Comparison of ENCODE assay signal across 8 mouse cellular contexts in genomic region chr11:52099771-52100219, GRCm38 (mm10). TPM values are rescaled to one million over a fixed set of nuclear protein-coding genes. Genes with fewer than 3 reads are reported as not detected.
A peak's percentile ranks its signal among the peaks of the same experiment; 100 is the strongest.
DNase-seq lines count a peak whose midpoint lies in the region; ATAC-seq lines count a peak whose summit lies in the region.

No protein-coding gene starts in this region.

- H3K27me3 ChIP-seq in forebrain, embryonic 14.5 days (replicated peaks; ENCODE audit: control insufficient read depth, insufficient read depth, low read length), result no peaks in the 10 kb centered on the region
- no peaks in the 10 kb centered on the region for H3K27me3 ChIP-seq in liver, embryonic 16.5 days (ENCODE audit: control insufficient read depth, insufficient read depth, low read depth, low read length)

- H3K9me3 ChIP-seq in forebrain, embryonic 14.5 days (replicated peaks; ENCODE audit: control insufficient read depth, low read length), result no peaks in the 10 kb centered on the region
- H3K9me3 ChIP-seq in liver, embryonic 16.5 days (replicated peaks; ENCODE audit: control insufficient read depth, low read length), result no peaks in the 10 kb centered on the region

- no peak overlapping the region for H3K27ac ChIP-seq in forebrain, embryonic 14.5 days (ENCODE audit: low read depth, low read length)
- H3K27ac ChIP-seq in liver, embryonic 16.5 days (ENCODE audit: low read length), result peak overlapping the region; percentile 100

- peak; percentile 52 for DNase-seq in adrenal gland, postnatal 14 days
- no peak for DNase-seq in adrenal gland, postnatal 4 days (ENCODE audit: low spot score in 2 of 2)
- peak; percentile 69 for DNase-seq in CD4-positive helper T cell, adult 2 months (ENCODE audit: low read depth, low spot score)
- no peak for DNase-seq in forebrain, embryonic 14.5 days (ENCODE audit: low spot score)
- DNase-seq in frontal cortex, postnatal 25 days (ENCODE audit: low spot score in 2 of 2), result no peak
- DNase-seq in urinary bladder, postnatal 4 days (ENCODE audit: low spot score in 2 of 2), result no peak

- no peaks in the 10 kb centered on the region for H3K36me3 ChIP-seq in forebrain, embryonic 14.5 days (ENCODE audit: control insufficient read depth, insufficient read depth, low read length)
- H3K36me3 ChIP-seq in liver, embryonic 16.5 days (ENCODE audit: control insufficient read depth, insufficient read depth), result no peaks in the 10 kb centered on the region

- peak overlapping the region; percentile 98 for H3K9ac ChIP-seq in forebrain, embryonic 14.5 days (ENCODE audit: low read length)
- H3K9ac ChIP-seq in liver, embryonic 16.5 days (ENCODE audit: low read depth, low read length), result peak overlapping the region; percentile 98

- H3K4me1 ChIP-seq in forebrain, embryonic 14.5 days (ENCODE audit: control insufficient read depth, insufficient read depth, low read length), result peaks cover 21% of the 10 kb centered on the region
- peaks cover 44% of the 10 kb centered on the region for H3K4me1 ChIP-seq in liver, embryonic 16.5 days (ENCODE audit: control insufficient read depth, low read depth, low read length)

- no peak for ATAC-seq in forebrain, embryonic 14.5 days
- ATAC-seq in liver, embryonic 16.5 days (ENCODE audit: low read depth), result no peak
- ATAC-seq in frontal cortex, adult (ENCODE audit: low TSS enrichment), result no peak

- H3K4me3 ChIP-seq in forebrain, embryonic 14.5 days (ENCODE audit: low read depth, low read length), result peak overlapping the region; percentile 98
- H3K4me3 ChIP-seq in liver, embryonic 16.5 days (ENCODE audit: low read depth, low read length), result peak overlapping the region; percentile 87

- peak overlapping the region; percentile 80 for H3K4me2 ChIP-seq in forebrain, embryonic 14.5 days (ENCODE audit: low read length)
- H3K4me2 ChIP-seq in liver, embryonic 16.5 days (ENCODE audit: low read depth, low read length), result peak overlapping the region; percentile 75

- 7% methylated on average over 7 of the region's 7 CpGs for WGBS in forebrain, embryonic 14.5 days
- WGBS in liver, embryonic 16.5 days (ENCODE audit: insufficient replicate concordance), result under 1% methylated on average over 7 of the region's 7 CpGs

RNA-seq across cellular contexts. Expression of gene Ppp2ca, which starts 1.3 kb away (rescaled TPM):
- 75.1 and 78.2 TPM in 2 replicates for total RNA-seq in adrenal gland, postnatal 14 days (2021)
- 10 to 100 TPM; 80.0 to 83.4 TPM for total RNA-seq in adrenal gland, postnatal 4 days (2021)
- polyA plus RNA-seq in forebrain, embryonic 14.5 days (2014; fragmentation: Nextera tagmentation; extraction: Ambion mirVana), result 137 and 140 TPM in 2 replicates
- polyA plus RNA-seq in liver, embryonic 16.5 days (2015; fragmentation: Nextera tagmentation; extraction: Ambion mirVana), result 26.5 and 26.9 TPM in 2 replicates

RNA-seq across cellular contexts. Expression of gene Olfr1373, which starts 45.5 kb away (rescaled TPM):
- not detected in 2 replicates for total RNA-seq in adrenal gland, postnatal 14 days (2021)
- total RNA-seq in adrenal gland, postnatal 4 days (2021), result not detected
- not detected in 2 replicates for polyA plus RNA-seq in forebrain, embryonic 14.5 days (2014; fragmentation: Nextera tagmentation; extraction: Ambion mirVana)
- polyA plus RNA-seq in liver, embryonic 16.5 days (2015; fragmentation: Nextera tagmentation; extraction: Ambion mirVana), result not detected in 2 replicates

Comparison
In these comparisons a context has a peak if more than half of its experiments do, and no peak if none do; other contexts are left out.
1. DNase-seq: peak in adrenal gland, postnatal 14 days (single experiment) and CD4-positive helper T cell, adult 2 months (single experiment); none in adrenal gland, postnatal 4 days (0 of 2), forebrain, embryonic 14.5 days (single experiment), frontal cortex, postnatal 25 days (0 of 2) and urinary bladder, postnatal 4 days (0 of 2).